Mouse (Mus musculus): ENCODE data around the gene Jagn1.

GRCm38 (mm10) chr6:113406683-113407082 lies 35.7 kb upstream of the Jagn1 start:
- TF ChIP-seq CTCF (IDR thresholded peaks at IDR 0.05; ENCODE audit: insufficient read depth, low read length) (no peak), POLR2A (IDR thresholded peaks at IDR 0.05; ENCODE audit: borderline replicate concordance, extremely low read depth, low read depth, low read length) (no peak)
